Mouse (Mus musculus): ENCODE results near the gene Gzmm. TPM values are rescaled to one million over a fixed set of nuclear protein-coding genes. Genes with fewer than 3 reads are reported as not detected.

Gzmm gene
- polyA plus RNA-seq, 1 experiment from 2014 or later, result 2.2 TPM

GRCm38 (mm10) chr10:79721089-79721488 is 32.3 kb downstream of the Gzmm start:
- Histone ChIP-seq H3K9ac (no peak overlapping the region), H3K36me3 (replicated peaks) (no peaks in the 10 kb centered on the region), H3K27me3 (replicated peaks) (peaks cover 28% of the 10 kb centered on the region), H3K4me2 (no peak overlapping the region), H3K9me3 (no peaks in the 10 kb centered on the region), H3K27ac (no peak overlapping the region), H3K4me3 (no peak overlapping the region), H3K4me1 (peaks cover 22% of the 10 kb centered on the region)
- ATAC-seq (replicated peaks), result no peak
- WGBS, result 64% methylated on average over 5 of the region's 5 CpGs

- WGBS, result 50% methylated on average over 6 of the region's 6 CpGs
- H3K27me3 ChIP-seq (replicated peaks), result peaks cover 15% of the 10 kb centered on the region
These were observed 34.2 kb downstream of the Gzmm start for GRCm38 (mm10) chr10:79723047-79723446.

GRCm38 (mm10) chr10:79723692-79724091 is 34.9 kb downstream of the Gzmm start:
- no peaks in the 10 kb centered on the region for H3K9me3 ChIP-seq
- no peak overlapping the region for H3K27ac ChIP-seq
- WGBS, result 92% methylated on average over 7 of the region's 7 CpGs
- no peaks in the 10 kb centered on the region for H3K36me3 ChIP-seq (replicated peaks)
- no peak overlapping the region for H3K4me2 ChIP-seq
- H3K27me3 ChIP-seq (replicated peaks), result peaks cover 9% of the 10 kb centered on the region
- H3K4me1 ChIP-seq, result no peaks in the 10 kb centered on the region
- no peak overlapping the region for H3K4me3 ChIP-seq
- no peak for ATAC-seq (replicated peaks)
- H3K9ac ChIP-seq, result no peak overlapping the region

More at GRCm38 (mm10) chr10:79723047-79723446, 34.2 kb downstream of the Gzmm start:
- H3K4me1 ChIP-seq, result peaks cover 5% of the 10 kb centered on the region
- no peak overlapping the region for H3K4me2 ChIP-seq
- H3K27ac ChIP-seq, result no peak overlapping the region
- no peak overlapping the region for H3K4me3 ChIP-seq
- ATAC-seq (replicated peaks), result no peak
- H3K36me3 ChIP-seq (replicated peaks), result no peaks in the 10 kb centered on the region
- no peak overlapping the region for H3K9ac ChIP-seq
- H3K9me3 ChIP-seq, result no peaks in the 10 kb centered on the region

- ATAC-seq (replicated peaks), result no peak
- H3K36me3 ChIP-seq (replicated peaks), result no peaks in the 10 kb centered on the region
- no peaks in the 10 kb centered on the region for H3K27me3 ChIP-seq (replicated peaks)
- H3K9me3 ChIP-seq, result no peaks in the 10 kb centered on the region
- H3K27ac ChIP-seq, result no peak overlapping the region
- no peak overlapping the region for H3K4me2 ChIP-seq
- 29% methylated on average over 11 of the region's 11 CpGs for WGBS
- H3K4me1 ChIP-seq, result no peaks in the 10 kb centered on the region
- no peak overlapping the region for H3K9ac ChIP-seq
- H3K4me3 ChIP-seq, result no peak overlapping the region
These were observed 37.3 kb downstream of the Gzmm start for GRCm38 (mm10) chr10:79726090-79726489.

- H3K9me3 ChIP-seq, result no peaks in the 10 kb centered on the region
- H3K4me3 ChIP-seq, result no peak overlapping the region
- 73% methylated on average over 28 of the region's 28 CpGs for WGBS
- ATAC-seq (replicated peaks), result no peak
- no peaks in the 10 kb centered on the region for H3K27me3 ChIP-seq (replicated peaks)
- no peak overlapping the region for H3K9ac ChIP-seq
- no peaks in the 10 kb centered on the region for H3K4me1 ChIP-seq
- no peak overlapping the region for H3K27ac ChIP-seq
- H3K4me2 ChIP-seq, result no peak overlapping the region
- peaks cover 3% of the 10 kb centered on the region; the same call in 1 of the 2 replicates for H3K36me3 ChIP-seq (replicated peaks)
These were observed 39.8 kb downstream of the Gzmm start for GRCm38 (mm10) chr10:79728323-79729249.

- 81% methylated on average over 13 of the region's 13 CpGs for WGBS
- ATAC-seq (replicated peaks), result no peak
- Histone ChIP-seq H3K4me3 (no peak overlapping the region), H3K9ac (no peak overlapping the region), H3K4me1 (no peaks in the 10 kb centered on the region), H3K4me2 (no peak overlapping the region), H3K27ac (no peak overlapping the region), H3K9me3 (no peaks in the 10 kb centered on the region), H3K27me3 (replicated peaks) (no peaks in the 10 kb centered on the region), H3K36me3 (replicated peaks) (peaks cover 11% of the 10 kb centered on the region; the same call in 1 of the 2 replicates)
These were observed 40.6 kb downstream of the Gzmm start for GRCm38 (mm10) chr10:79729357-79729965.

- Histone ChIP-seq H3K27me3 (replicated peaks) (peaks cover 6% of the 10 kb centered on the region; the same call in 1 of the 2 replicates), H3K4me1 (no peaks in the 10 kb centered on the region), H3K4me2 (no peak overlapping the region), H3K36me3 (replicated peaks) (peaks cover 41% of the 10 kb centered on the region), H3K27ac (no peak overlapping the region), H3K4me3 (no peak overlapping the region), H3K9ac (no peak overlapping the region), H3K9me3 (0 out of 2 replicates have a peak, but pooled peaks cover 2% of the 10 kb centered on the region)
- WGBS, result 100% methylated on average over 1 of the region's 1 CpGs
- no peak for ATAC-seq (replicated peaks)
These were observed 43.7 kb downstream of the Gzmm start for GRCm38 (mm10) chr10:79732500-79732899.

- Histone ChIP-seq H3K4me2 (no peak overlapping the region), H3K27ac (no peak overlapping the region), H3K9ac (no peak overlapping the region), H3K4me3 (no peak overlapping the region), H3K36me3 (replicated peaks) (peaks cover 55% of the 10 kb centered on the region), H3K27me3 (replicated peaks) (peaks cover 6% of the 10 kb centered on the region; the same call in 1 of the 2 replicates), H3K9me3 (peaks cover 11% of the 10 kb centered on the region), H3K4me1 (no peaks in the 10 kb centered on the region)
- no peak for ATAC-seq (replicated peaks)
- WGBS, result 96% methylated on average over 15 of the region's 15 CpGs
These were observed 45.0 kb downstream of the Gzmm start for GRCm38 (mm10) chr10:79733847-79734246.

- Histone ChIP-seq H3K27me3 (replicated peaks) (peaks cover 6% of the 10 kb centered on the region; the same call in 1 of the 2 replicates), H3K9ac (no peak overlapping the region)
- WGBS, result 22% methylated on average over 45 of the region's 52 CpGs
These were observed 46.5 kb downstream of the Gzmm start for GRCm38 (mm10) chr10:79735361-79735760.

GRCm38 (mm10) chr10:79736706-79737105 is 47.9 kb downstream of the Gzmm start:
- Histone ChIP-seq H3K9ac (no peak overlapping the region), H3K27me3 (replicated peaks) (peaks cover 6% of the 10 kb centered on the region; the same call in 1 of the 2 replicates), H3K4me1 (no peaks in the 10 kb centered on the region), H3K4me2 (no peak overlapping the region), H3K27ac (no peak overlapping the region), H3K4me3 (no peak overlapping the region), H3K36me3 (replicated peaks) (peaks cover 83% of the 10 kb centered on the region), H3K9me3 (peaks cover 23% of the 10 kb centered on the region)
- ATAC-seq (replicated peaks), result no peak
- 89% methylated on average over 14 of the region's 14 CpGs for WGBS

More at GRCm38 (mm10) chr10:79735361-79735760, 46.5 kb downstream of the Gzmm start:
- H3K9me3 ChIP-seq, result peaks cover 23% of the 10 kb centered on the region
- no peak overlapping the region for H3K4me2 ChIP-seq
- no peak overlapping the region for H3K4me3 ChIP-seq
- no peaks in the 10 kb centered on the region for H3K4me1 ChIP-seq
- no peak overlapping the region for H3K27ac ChIP-seq
- H3K36me3 ChIP-seq (replicated peaks), result peaks cover 70% of the 10 kb centered on the region
- no peak for ATAC-seq (replicated peaks)

GRCm38 (mm10) chr10:79738259-79738658 is 49.4 kb downstream of the Gzmm start:
- H3K4me1 ChIP-seq, result no peaks in the 10 kb centered on the region
- peaks cover 23% of the 10 kb centered on the region for H3K9me3 ChIP-seq
- no peak overlapping the region for H3K9ac ChIP-seq
- H3K4me2 ChIP-seq, result no peak overlapping the region
- no peak for ATAC-seq (replicated peaks)
- H3K27ac ChIP-seq, result no peak overlapping the region
- no peak overlapping the region for H3K4me3 ChIP-seq
- peaks cover 6% of the 10 kb centered on the region; the same call in 1 of the 2 replicates for H3K27me3 ChIP-seq (replicated peaks)
- WGBS, result 85% methylated on average over 10 of the region's 10 CpGs
- H3K36me3 ChIP-seq (replicated peaks), result peaks cover 94% of the 10 kb centered on the region

GRCm38 (mm10) chr10:79739234-79739633 is 50.4 kb downstream of the Gzmm start:
- 96% methylated on average over 28 of the region's 28 CpGs for WGBS
- Histone ChIP-seq H3K36me3 (replicated peaks) (peaks cover 88% of the 10 kb centered on the region), H3K27ac (no peak overlapping the region), H3K4me2 (no peak overlapping the region), H3K4me3 (no peak overlapping the region), H3K9ac (no peak overlapping the region), H3K27me3 (replicated peaks) (peaks cover 6% of the 10 kb centered on the region; the same call in 1 of the 2 replicates), H3K9me3 (peaks cover 23% of the 10 kb centered on the region), H3K4me1 (no peaks in the 10 kb centered on the region)
- ATAC-seq (replicated peaks), result no peak

Measured in midbrain, embryonic 15.5 days (tissue).